Mouse (Mus musculus): ENCODE measurements around the gene Suox. TPM values are rescaled to one million over a fixed set of nuclear protein-coding genes. Genes with fewer than 3 reads are reported as not detected.
"Not testable (repeated sequence)": the region's sequence is repeated elsewhere in the genome, so short reads cannot be mapped to it uniquely, and the experiment has no call there.

The Suox gene
- total RNA-seq, 2 experiments from 2014 or later, result 18.7 to 22.7 TPM

DNA sequence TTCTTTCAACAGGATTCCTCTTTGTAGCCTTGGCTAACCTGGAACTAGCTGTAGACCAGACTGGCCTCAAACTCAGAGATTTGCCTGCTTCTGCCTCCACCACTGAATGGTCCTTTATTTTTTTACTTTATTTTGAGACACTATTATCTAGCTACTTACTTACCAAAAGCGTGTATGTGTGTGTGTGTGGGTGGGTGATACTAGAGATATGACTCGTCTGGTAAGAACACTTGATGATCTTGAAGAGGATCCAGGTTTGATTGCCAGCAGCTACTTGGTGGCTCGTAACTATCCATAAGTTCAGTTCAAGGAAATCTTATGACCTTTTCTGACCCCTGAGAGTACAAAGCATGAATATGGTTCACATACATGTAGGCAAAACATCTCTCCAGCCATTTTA lies 8.6 kb downstream of the Suox start:
- DNase-seq (ENCODE audit: low spot score in 2 of 2), result no peak

GRCm38 (mm10) chr10:128664808-128665207 lies 9.1 kb downstream of the Suox start:
- no peak for DNase-seq (ENCODE audit: low spot score in 2 of 2)

- no peak for DNase-seq (ENCODE audit: low spot score in 2 of 2)
Observed at GRCm38 (mm10) chr10:128663441-128664220, 10.2 kb downstream of the Suox start.

GRCm38 (mm10) chr10:128662465-128662864 lies 11.4 kb downstream of the Suox start:
- DNase-seq (ENCODE audit: low spot score in 2 of 2), result no peak

GRCm38 (mm10) chr10:128659490-128659889 lies 14.4 kb downstream of the Suox start:
- no peak for DNase-seq (ENCODE audit: low spot score in 2 of 2)

DNA sequence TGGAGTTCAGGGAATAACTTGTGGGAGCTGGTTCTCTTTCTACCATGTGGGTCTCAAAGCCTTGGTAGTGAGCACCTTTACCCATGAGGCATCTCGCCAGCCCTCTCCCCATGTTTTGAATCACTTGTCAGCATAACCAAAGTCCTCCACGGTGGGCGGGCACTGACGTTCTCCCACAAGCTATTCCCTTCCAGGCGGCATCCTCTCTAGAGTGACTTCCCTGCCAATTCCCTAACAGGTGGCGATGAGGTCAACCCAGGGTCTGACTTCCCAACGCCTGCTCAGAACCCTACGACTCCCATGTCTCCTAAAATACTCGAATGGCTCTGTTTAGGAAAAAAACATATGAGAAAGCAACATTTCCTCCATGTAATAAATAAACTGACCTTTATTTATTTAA lies 16.0 kb downstream of the Suox start:
- DNase-seq (ENCODE audit: low spot score in 2 of 2), result no peak

- DNase-seq (ENCODE audit: low spot score in 2 of 2), result no peak
Observed at GRCm38 (mm10) chr10:128656731-128657130, 17.1 kb downstream of the Suox start.

- DNase-seq (ENCODE audit: low spot score in 2 of 2), result no peak
Observed at GRCm38 (mm10) chr10:128655254-128655653, 18.6 kb downstream of the Suox start.

DNA sequence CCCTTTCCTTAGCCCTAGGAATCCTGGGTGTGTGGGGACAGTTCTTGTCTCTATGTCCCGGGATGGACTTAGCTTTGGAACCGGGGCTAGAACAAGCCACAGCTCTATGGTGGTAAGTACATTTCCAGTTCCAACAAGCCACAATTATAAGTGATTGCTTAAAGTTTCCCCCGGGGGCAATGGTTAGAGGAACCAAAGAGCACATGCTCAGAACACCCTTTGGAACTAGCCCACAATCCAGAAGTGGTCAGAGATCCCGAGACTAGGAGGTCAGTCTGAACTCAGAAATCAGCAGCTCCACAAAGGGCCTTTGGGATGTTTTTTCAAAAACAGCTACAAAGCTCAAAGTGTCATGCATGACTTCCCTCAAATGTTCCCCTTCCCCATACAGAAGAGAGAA lies 20.0 kb downstream of the Suox start:
- no peak for DNase-seq (ENCODE audit: low spot score in 2 of 2)

- no peak for DNase-seq (ENCODE audit: low spot score in 2 of 2)
Observed at GRCm38 (mm10) chr10:128646139-128647089, 27.5 kb downstream of the Suox start.

DNA sequence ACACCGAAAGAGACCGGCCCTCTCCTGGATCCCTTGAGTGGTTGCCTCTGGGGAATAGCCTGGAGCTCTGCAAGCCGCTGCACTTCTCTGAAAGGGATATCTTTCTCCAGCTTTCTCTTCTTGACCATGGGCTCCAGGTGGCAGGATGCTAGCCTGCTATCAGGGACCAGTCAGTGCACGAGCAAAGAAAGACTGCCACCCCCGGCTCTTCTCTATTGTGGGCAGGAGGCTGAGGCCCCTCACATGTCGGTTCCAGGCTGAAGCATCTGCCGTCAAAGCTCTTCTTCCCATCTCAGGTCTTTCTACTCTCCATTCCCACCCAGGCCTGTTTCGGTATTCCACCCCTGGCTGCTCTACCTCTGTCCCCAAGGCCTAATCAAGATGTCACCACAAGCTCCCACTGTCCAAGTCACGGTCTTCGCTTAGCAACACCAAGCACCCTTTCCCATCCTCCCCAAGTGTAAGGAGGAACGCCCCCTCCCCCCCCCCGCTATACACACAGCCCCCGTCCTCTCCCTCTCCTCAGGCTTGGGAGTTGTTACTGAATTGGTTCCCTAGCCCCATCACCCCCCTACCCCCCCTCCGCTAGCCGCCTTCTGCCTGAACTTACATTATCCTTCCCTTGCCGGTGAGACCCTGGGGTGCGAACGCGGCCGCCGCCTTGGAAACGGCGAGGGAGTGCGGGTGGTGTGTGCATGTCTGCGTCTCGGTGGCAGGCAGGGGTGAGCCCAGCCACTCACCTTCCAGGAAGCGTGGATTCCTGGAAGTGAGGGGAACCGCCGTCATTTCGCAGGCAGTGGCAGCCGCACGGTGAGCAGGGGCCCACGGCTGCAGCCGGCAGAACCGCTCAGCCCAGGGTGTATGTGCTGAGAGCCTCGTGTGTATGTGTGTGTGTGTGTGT lies 28.5 kb downstream of the Suox start, which contains the start of gene Ikzf4:
TSS of gene Ikzf4 (minus strand) at position 881 of the 901 bp plus-strand sequence.
- DNase-seq (ENCODE audit: low spot score in 2 of 2), result no peak

GRCm38 (mm10) chr10:128642749-128643148 lies 31.1 kb downstream of the Suox start:
- no peak for DNase-seq (ENCODE audit: low spot score in 2 of 2)

DNA sequence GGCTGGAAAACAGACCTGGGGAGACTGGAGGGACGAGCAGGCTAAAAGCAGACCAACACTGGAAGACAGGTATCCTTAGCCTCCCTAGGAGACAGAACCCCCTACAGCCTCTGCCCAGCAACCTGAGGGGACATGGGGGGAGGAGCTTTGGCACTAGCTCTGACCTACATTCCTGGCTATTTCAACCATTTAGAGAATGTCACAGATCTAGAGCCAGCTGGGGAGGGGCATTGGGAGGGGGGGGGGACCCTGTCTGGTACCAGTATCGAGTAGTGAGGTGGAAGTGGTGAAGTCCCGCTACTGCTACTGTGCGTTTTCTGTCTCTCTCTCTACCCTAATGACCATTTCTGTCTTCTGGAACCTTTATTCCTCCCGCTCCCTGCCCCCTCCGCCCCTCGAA lies 32.0 kb downstream of the Suox start:
- no peak for DNase-seq (ENCODE audit: low spot score in 2 of 2)

DNA sequence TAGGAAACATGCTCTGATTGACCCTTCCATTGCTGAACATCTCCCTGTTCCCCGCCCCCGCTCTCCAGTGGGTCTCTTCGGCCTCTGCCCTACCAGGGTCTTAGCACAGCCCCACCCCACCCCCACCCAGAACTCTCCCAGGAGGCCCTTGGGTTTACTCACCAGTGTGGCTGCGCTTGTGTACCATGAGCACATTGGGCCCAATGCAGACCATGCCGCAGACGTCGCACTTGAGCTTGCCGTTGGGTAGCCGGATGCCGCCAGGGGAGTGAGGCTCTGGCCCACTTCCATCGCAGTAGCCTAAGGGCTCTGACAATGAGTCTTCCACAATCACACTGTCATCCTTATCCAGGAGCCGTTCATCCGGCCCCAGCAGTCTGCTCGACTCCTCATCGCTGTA lies 33.0 kb downstream of the Suox start:
- no peak for DNase-seq (ENCODE audit: low spot score in 2 of 2)

DNA sequence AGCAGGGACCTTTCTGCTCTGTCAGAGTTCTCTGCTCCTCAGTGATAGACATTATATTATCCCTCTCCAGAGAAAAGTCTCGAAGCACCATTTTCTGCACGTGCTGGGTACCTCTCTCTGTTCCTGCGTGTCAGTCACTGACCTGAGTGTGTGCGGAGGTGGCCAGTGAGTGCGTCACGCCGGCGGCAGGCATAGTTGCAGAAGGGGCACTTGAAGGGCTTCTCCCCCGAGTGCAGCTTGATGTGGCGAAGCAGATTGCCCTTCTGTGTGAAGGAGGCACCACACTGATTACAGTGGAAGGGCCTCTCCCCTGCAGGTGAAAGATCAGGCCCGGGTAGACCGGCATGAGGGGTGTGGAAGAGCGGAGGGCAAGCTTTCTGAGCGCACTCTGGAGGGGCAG lies 33.9 kb downstream of the Suox start:
- DNase-seq (ENCODE audit: low spot score in 2 of 2), result no peak

DNA sequence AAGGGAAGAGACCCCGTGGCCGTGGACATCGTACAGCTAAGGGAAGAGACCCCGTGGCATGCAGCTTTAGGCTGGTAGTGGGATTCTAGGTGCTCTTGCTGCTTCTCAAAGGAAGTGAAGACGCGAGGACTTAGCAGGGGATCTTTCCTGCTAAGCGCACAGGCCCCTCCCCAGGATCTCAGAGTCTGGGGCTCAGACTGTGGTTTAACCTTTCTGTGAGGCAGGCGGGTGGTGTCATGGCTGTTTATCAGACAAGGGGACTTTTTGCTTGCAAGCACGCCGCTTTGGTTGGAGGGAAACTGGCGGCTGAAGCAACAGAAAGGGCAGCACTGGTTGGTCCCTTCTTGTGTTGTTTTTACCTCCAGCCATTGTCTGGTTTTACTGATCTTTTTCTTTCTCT lies 36.9 kb downstream of the Suox start:
- no peak for DNase-seq (ENCODE audit: low spot score in 2 of 2)

DNA sequence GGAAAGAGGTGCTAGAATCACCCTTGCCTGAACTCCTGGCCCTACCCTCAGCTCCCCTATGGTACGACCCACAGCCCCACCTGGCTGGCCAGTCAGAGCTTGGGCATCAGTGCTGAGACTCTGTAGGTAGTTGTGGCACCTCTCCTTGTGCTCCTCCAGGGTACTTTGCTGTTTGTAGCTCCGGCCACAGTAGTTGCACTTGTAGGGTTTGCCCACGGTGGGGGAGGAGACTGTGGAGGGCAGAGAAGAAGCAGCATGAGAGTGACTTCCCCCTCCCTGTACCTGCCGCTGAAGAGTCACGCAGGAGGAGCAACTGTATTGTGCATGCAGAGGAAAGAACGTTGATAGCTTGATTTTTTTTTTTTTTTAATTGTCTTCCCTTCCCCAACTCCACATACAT lies 37.3 kb downstream of the Suox start:
- no peak for DNase-seq (ENCODE audit: low spot score in 2 of 2)

- DNase-seq (ENCODE audit: low spot score in 2 of 2), result no peak
Observed at GRCm38 (mm10) chr10:128635697-128636096, 38.2 kb downstream of the Suox start.

GRCm38 (mm10) chr10:128631571-128631970 lies 42.3 kb downstream of the Suox start:
- no peak for DNase-seq (ENCODE audit: low spot score in 2 of 2)

- not testable (repeated sequence) for DNase-seq (ENCODE audit: low spot score in 2 of 2)
Observed at GRCm38 (mm10) chr10:128630306-128630705, 43.6 kb downstream of the Suox start.

DNA sequence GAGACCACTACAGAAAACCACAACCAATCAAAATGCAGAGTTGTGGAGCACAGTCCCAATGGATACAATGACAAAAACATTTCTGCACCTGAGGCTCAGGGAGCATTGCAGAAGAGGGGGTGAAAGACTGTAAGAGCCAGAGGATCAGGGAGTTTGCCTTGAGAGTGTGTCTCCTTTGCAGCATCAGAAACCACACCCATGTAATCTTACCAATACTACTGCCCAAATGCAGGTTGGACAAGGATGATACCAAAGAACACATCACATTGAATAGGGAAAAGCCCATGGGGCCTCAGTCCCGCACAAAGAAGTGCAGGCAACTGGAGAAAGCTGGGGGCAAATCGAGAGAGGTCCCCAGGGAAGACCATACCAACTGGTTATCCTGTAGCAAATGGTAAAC lies 44.1 kb downstream of the Suox start:
- DNase-seq (ENCODE audit: low spot score in 2 of 2), result no peak
